8 mouse cellular contexts compared by ENCODE assay signal in genomic region chr4:136637563-136638229, GRCm38 (mm10). TPM values are rescaled to one million over a fixed set of nuclear protein-coding genes. Genes with fewer than 3 reads are reported as not detected.
DNase-seq lines count a peak whose midpoint lies in the region; ATAC-seq lines count a peak whose summit lies in the region.

No protein-coding gene starts in this region.

- H3K36me3 ChIP-seq in heart, embryonic 10.5 days, result no peaks in the 10 kb centered on the region
- H3K36me3 ChIP-seq in embryonic facial prominence, embryonic 12.5 days, result no peaks in the 10 kb centered on the region
- H3K36me3 ChIP-seq in hindbrain, embryonic 16.5 days (ENCODE audit: control insufficient read depth, insufficient read depth, low read length), result no peaks in the 10 kb centered on the region
- H3K36me3 ChIP-seq in limb, embryonic 12.5 days, result no peaks in the 10 kb centered on the region

- peak overlapping the region; percentile 93 for H3K4me2 ChIP-seq in embryonic facial prominence, embryonic 12.5 days (replicated peaks)
- peak overlapping the region; percentile 69 for H3K4me2 ChIP-seq in hindbrain, embryonic 16.5 days (ENCODE audit: low read length)
- peak overlapping the region; percentile 90 for H3K4me2 ChIP-seq in limb, embryonic 12.5 days

- peak overlapping the region; percentile 73 for H3K27ac ChIP-seq in heart, embryonic 10.5 days
- no peak overlapping the region for H3K27ac ChIP-seq in embryonic facial prominence, embryonic 12.5 days
- peak overlapping the region; percentile 65 for H3K27ac ChIP-seq in hindbrain, embryonic 16.5 days (ENCODE audit: low read depth, low read length)
- H3K27ac ChIP-seq in limb, embryonic 12.5 days, result no peak overlapping the region

- peaks cover 54% of the 10 kb centered on the region for H3K27me3 ChIP-seq in heart, embryonic 10.5 days (ENCODE audit: insufficient read depth, poor library complexity, severe bottlenecking)
- peaks cover 45% of the 10 kb centered on the region for H3K27me3 ChIP-seq in embryonic facial prominence, embryonic 12.5 days
- no peaks in the 10 kb centered on the region for H3K27me3 ChIP-seq in hindbrain, embryonic 16.5 days (replicated peaks; ENCODE audit: control insufficient read depth, insufficient read depth, low read length)
- peaks cover 59% of the 10 kb centered on the region for H3K27me3 ChIP-seq in limb, embryonic 12.5 days

- peaks cover 24% of the 10 kb centered on the region for H3K4me1 ChIP-seq in heart, embryonic 10.5 days
- H3K4me1 ChIP-seq in embryonic facial prominence, embryonic 12.5 days, result peaks cover 17% of the 10 kb centered on the region
- H3K4me1 ChIP-seq in hindbrain, embryonic 16.5 days (ENCODE audit: control insufficient read depth, insufficient read depth, low read depth, low read length), result peaks cover 11% of the 10 kb centered on the region
- H3K4me1 ChIP-seq in limb, embryonic 12.5 days (replicated peaks), result peaks cover 14% of the 10 kb centered on the region

- ATAC-seq in embryonic facial prominence, embryonic 12.5 days (ENCODE audit: insufficient number of reproducible peaks, insufficient read depth, low FRiP score, low TSS enrichment), result peak; percentile 39; the same call in 1 of the 2 replicates
- ATAC-seq in hindbrain, embryonic 16.5 days, result peak; percentile 80
- ATAC-seq in limb, embryonic 12.5 days (ENCODE audit: insufficient number of reproducible peaks, insufficient read depth, low FRiP score, low TSS enrichment, low read depth), result no peak

- H3K9ac ChIP-seq in embryonic facial prominence, embryonic 12.5 days, result peak overlapping the region; percentile 53
- H3K9ac ChIP-seq in hindbrain, embryonic 16.5 days (ENCODE audit: low read depth, low read length), result peak overlapping the region; percentile 60
- peak overlapping the region; percentile 62 for H3K9ac ChIP-seq in limb, embryonic 12.5 days (replicated peaks)

- H3K4me3 ChIP-seq in heart, embryonic 10.5 days, result peak overlapping the region; percentile 65
- H3K4me3 ChIP-seq in embryonic facial prominence, embryonic 12.5 days, result peak overlapping the region; percentile 56
- H3K4me3 ChIP-seq in hindbrain, embryonic 16.5 days (ENCODE audit: low read length), result peak overlapping the region; percentile 47
- peak overlapping the region; percentile 60 for H3K4me3 ChIP-seq in limb, embryonic 12.5 days (replicated peaks)

- WGBS in heart, embryonic 10.5 days, result 3% methylated on average over 73 of the region's 76 CpGs
- WGBS in embryonic facial prominence, embryonic 12.5 days, result 4% methylated on average over 71 of the region's 76 CpGs
- WGBS in hindbrain, embryonic 16.5 days, result 2% methylated on average over 70 of the region's 76 CpGs
- 3% methylated on average over 76 of the region's 76 CpGs for WGBS in limb, embryonic 12.5 days

- no peak for DNase-seq in heart, embryonic 10.5 days (ENCODE audit: low spot score)
- no peak for DNase-seq in heart, adult 18-20 months
- peak; percentile 55 for DNase-seq in Muller cell, postnatal 12 days (ENCODE audit: inconsistent ontology term)
- peak; percentile 68 for DNase-seq in retina, embryonic 14.5 days (ENCODE audit: low spot score)
- no peak for DNase-seq in spleen, postnatal 4 days (ENCODE audit: low spot score in 2 of 2)

- H3K9me3 ChIP-seq in heart, embryonic 10.5 days, result no peaks in the 10 kb centered on the region
- H3K9me3 ChIP-seq in embryonic facial prominence, embryonic 12.5 days, result no peaks in the 10 kb centered on the region
- H3K9me3 ChIP-seq in hindbrain, embryonic 16.5 days (ENCODE audit: control insufficient read depth, low read length), result no peaks in the 10 kb centered on the region
- peaks cover 6% of the 10 kb centered on the region; the same call in 1 of the 2 replicates for H3K9me3 ChIP-seq in limb, embryonic 12.5 days

RNA-seq across cellular contexts. Expression of gene Lactbl1, which starts 15.3 kb away (rescaled TPM):
- not detected in 2 replicates for polyA plus RNA-seq in heart, embryonic 10.5 days (2016; fragmentation: Nextera tagmentation; extraction: Ambion mirVana)
- total RNA-seq in heart, adult 18-20 months (2021), result not detected
- polyA plus RNA-seq in embryonic facial prominence, embryonic 12.5 days (2016; fragmentation: Nextera tagmentation; extraction: Ambion mirVana), result not detected in 2 replicates
- polyA plus RNA-seq in hindbrain, embryonic 16.5 days (2015; fragmentation: Nextera tagmentation; extraction: Ambion mirVana), result 0.05 and 0.06 TPM in 2 replicates
- not detected in 2 replicates for polyA plus RNA-seq in limb, embryonic 12.5 days (2016; fragmentation: Nextera tagmentation; extraction: Ambion mirVana)

RNA-seq across cellular contexts. Expression of gene Tex46, which starts 27.5 kb away (rescaled TPM):
- not detected in 2 replicates for polyA plus RNA-seq in heart, embryonic 10.5 days (2016; fragmentation: Nextera tagmentation; extraction: Ambion mirVana)
- total RNA-seq in heart, adult 18-20 months (2021), result not detected
- polyA plus RNA-seq in embryonic facial prominence, embryonic 12.5 days (2016; fragmentation: Nextera tagmentation; extraction: Ambion mirVana), result not detected in 2 replicates
- not detected in 2 replicates for polyA plus RNA-seq in hindbrain, embryonic 16.5 days (2015; fragmentation: Nextera tagmentation; extraction: Ambion mirVana)
- not detected in 2 replicates for polyA plus RNA-seq in limb, embryonic 12.5 days (2016; fragmentation: Nextera tagmentation; extraction: Ambion mirVana)

RNA-seq across cellular contexts. Expression of gene Kdm1a, which starts 35.2 kb away (rescaled TPM):
- polyA plus RNA-seq in heart, embryonic 10.5 days (2016; fragmentation: Nextera tagmentation; extraction: Ambion mirVana), result 31.5 and 50.1 TPM in 2 replicates
- total RNA-seq in heart, adult 18-20 months (2021), result 10 to 100 TPM; 28.2 to 30.6 TPM
- 76.9 and 79.9 TPM in 2 replicates for polyA plus RNA-seq in embryonic facial prominence, embryonic 12.5 days (2016; fragmentation: Nextera tagmentation; extraction: Ambion mirVana)
- polyA plus RNA-seq in hindbrain, embryonic 16.5 days (2015; fragmentation: Nextera tagmentation; extraction: Ambion mirVana), result 31.6 and 45.7 TPM in 2 replicates
- polyA plus RNA-seq in limb, embryonic 12.5 days (2016; fragmentation: Nextera tagmentation; extraction: Ambion mirVana), result 78.4 and 79.7 TPM in 2 replicates

Comparison
In these comparisons a context has a peak if more than half of its experiments do, and no peak if none do; other contexts are left out.
1. DNase-seq: peak in Muller cell, postnatal 12 days (single experiment) and retina, embryonic 14.5 days (single experiment); none in heart, embryonic 10.5 days (single experiment), heart, adult 18-20 months (0 of 2) and spleen, postnatal 4 days (0 of 2).
2. H3K27ac ChIP-seq: peak in heart, embryonic 10.5 days (single experiment) and hindbrain, embryonic 16.5 days (single experiment); none in embryonic facial prominence, embryonic 12.5 days (single experiment) and limb, embryonic 12.5 days (single experiment).
3. Peak in every context shown above with its lines, with median percentiles within 50 percentile points of each other: H3K4me3 ChIP-seq, H3K4me2 ChIP-seq and H3K9ac ChIP-seq.